Mouse (Mus musculus) limb, embryonic 13.5 days (tissue): Measurements from ENCODE around the gene Taar4. TPM values are rescaled to one million over a fixed set of nuclear protein-coding genes. Genes with fewer than 3 reads are reported as not detected.

Source experiments
- ATAC-seq: fragments of 200-750 bp; cut with Nextera tagmentation; 2 replicates; pipeline ENCODE4 v1.8.0; 2017; ENCODE audit warnings: low read depth, moderate number of reproducible peaks, moderate TSS enrichment; ENCODE audit not compliant: low FRiP score
- H3K27ac ChIP-seq: fragments of 300-500 bp; sonication (generic); 2 replicates; pipeline ENCODE4 v1.5.1; 2015; ENCODE audit warnings: inconsistent platforms, mild to moderate bottlenecking, moderate library complexity
- H3K27me3 ChIP-seq: fragments of 300-500 bp; sonication (generic); 2 replicates; pipeline ENCODE4 v1.6.1; 2015; ENCODE audit warnings: mild to moderate bottlenecking, inconsistent platforms
- H3K36me3 ChIP-seq: fragments of 300-500 bp; sonication (generic); 2 replicates; pipeline ENCODE4 v1.6.1; 2015; ENCODE audit warnings: inconsistent platforms, mild to moderate bottlenecking, moderate library complexity
- H3K4me1 ChIP-seq: fragments of 300-500 bp; sonication (generic); 2 replicates; pipeline ENCODE4 v1.6.1; 2015; ENCODE audit warnings: inconsistent platforms
- H3K4me2 ChIP-seq: fragments of 300-500 bp; sonication (generic); replicated peaks from 2 replicates; pipeline ENCODE4 v1.6.1; 2015; ENCODE audit warnings: inconsistent platforms, mild to moderate bottlenecking, moderate library complexity
- H3K4me3 ChIP-seq: fragments of 300-500 bp; sonication (generic); 2 replicates; pipeline ENCODE4 v1.5.1; 2015; ENCODE audit warnings: moderate library complexity, mild to moderate bottlenecking, inconsistent platforms
- H3K9ac ChIP-seq: fragments of 300-500 bp; sonication (generic); 2 replicates; pipeline ENCODE4 v1.6.1; 2015; ENCODE audit warnings: mild to moderate bottlenecking, inconsistent platforms
- H3K9me3 ChIP-seq: fragments of 300-500 bp; sonication (generic); 2 replicates; pipeline ENCODE4 v1.6.1; 2016; ENCODE audit warnings: inconsistent platforms
- WGBS: fragments of 180-500 bp; shearing (Covaris S2); methylation state at CpG from one replicate; pipeline ENCODE4 v1.1.7; 2015; 5-methylcytosine and 5-hydroxymethylcytosine counted together
- polyA plus RNA-seq: library from polyadenylated mRNA; unstranded; fragments of >200 nt; fragmentation: Nextera tagmentation; extraction: Ambion mirVana; gene quantifications from 2 replicates; pipeline ENCODE4 v1.2.1, GENCODE M21; 2015

Gene Taar4
- polyA plus RNA-seq, 1 experiment from 2014 or later, result not detected

GRCm38 (mm10) chr10:23964921-23965610, 4.8 kb downstream of the Taar4 start:
- no peak overlapping the region for H3K27ac ChIP-seq
- no peak for ATAC-seq
- 92% methylated on average over 6 of the region's 6 CpGs for WGBS

GRCm38 (mm10) chr10:23970656-23971165, 10.4 kb downstream of the Taar4 start, which contains the start of gene Taar5:
Gene Taar5 (plus strand): TSS chr10:23970706.
- no peak for ATAC-seq
- no peaks in the 10 kb centered on the region for H3K9me3 ChIP-seq
- H3K4me1 ChIP-seq, result no peaks in the 10 kb centered on the region
- no peaks in the 10 kb centered on the region for H3K36me3 ChIP-seq
- H3K27me3 ChIP-seq, result no peaks in the 10 kb centered on the region
- H3K4me2 ChIP-seq, result no peak within 1 kb of the TSS
- no peak within 1 kb of the TSS for H3K27ac ChIP-seq
- WGBS, result 85% methylated on average over 11 of the region's 11 CpGs
- no peak within 1 kb of the TSS for H3K9ac ChIP-seq
- H3K4me3 ChIP-seq, result no peak within 1 kb of the TSS

More at GRCm38 (mm10) chr10:23964921-23965610, 4.8 kb downstream of the Taar4 start:
- Histone ChIP-seq H3K4me2 (no peak overlapping the region), H3K4me1 (peaks cover 6% of the 10 kb centered on the region; the same call in 1 of the 2 replicates), H3K9ac (no peak overlapping the region), H3K9me3 (no peaks in the 10 kb centered on the region), H3K4me3 (no peak overlapping the region), H3K36me3 (no peaks in the 10 kb centered on the region), H3K27me3 (no peaks in the 10 kb centered on the region)

- ATAC-seq, result no peak
- WGBS, result 86% methylated on average over 5 of the region's 5 CpGs
- Histone ChIP-seq H3K4me3 (no peak overlapping the region), H3K27me3 (no peaks in the 10 kb centered on the region), H3K9me3 (no peaks in the 10 kb centered on the region), H3K9ac (no peak overlapping the region), H3K4me1 (no peaks in the 10 kb centered on the region), H3K4me2 (no peak overlapping the region), H3K36me3 (no peaks in the 10 kb centered on the region), H3K27ac (no peak overlapping the region)
These were observed 11.0 kb downstream of the Taar4 start for GRCm38 (mm10) chr10:23971256-23971655.

GRCm38 (mm10) chr10:23977958-23978357, 17.7 kb downstream of the Taar4 start:
- Histone ChIP-seq H3K4me2 (no peak overlapping the region), H3K27ac (no peak overlapping the region), H3K4me3 (no peak overlapping the region), H3K4me1 (no peaks in the 10 kb centered on the region), H3K9ac (no peak overlapping the region), H3K36me3 (no peaks in the 10 kb centered on the region), H3K9me3 (no peaks in the 10 kb centered on the region), H3K27me3 (no peaks in the 10 kb centered on the region)
- 60% methylated on average over 4 of the region's 4 CpGs for WGBS
- no peak for ATAC-seq

- Histone ChIP-seq H3K36me3 (no peaks in the 10 kb centered on the region), H3K4me3 (no peak overlapping the region), H3K27me3 (no peaks in the 10 kb centered on the region), H3K4me1 (no peaks in the 10 kb centered on the region), H3K27ac (no peak overlapping the region), H3K9ac (no peak overlapping the region), H3K4me2 (no peak overlapping the region), H3K9me3 (no peaks in the 10 kb centered on the region)
- ATAC-seq, result no peak
- WGBS, result 38% methylated on average over 16 of the region's 16 CpGs
These were observed 18.8 kb downstream of the Taar4 start for GRCm38 (mm10) chr10:23978901-23979705.

- no peak within 1 kb of the TSS for H3K27ac ChIP-seq
- no peaks in the 10 kb centered on the region for H3K27me3 ChIP-seq
- H3K4me3 ChIP-seq, result no peak within 1 kb of the TSS
- H3K36me3 ChIP-seq, result no peaks in the 10 kb centered on the region
- 79% methylated on average over 8 of the region's 8 CpGs for WGBS
- no peak for ATAC-seq
- no peak within 1 kb of the TSS for H3K4me2 ChIP-seq
- no peaks in the 10 kb centered on the region for H3K4me1 ChIP-seq
- no peak within 1 kb of the TSS for H3K9ac ChIP-seq
- H3K9me3 ChIP-seq, result no peaks in the 10 kb centered on the region
These were observed 25.3 kb downstream of the Taar4 start, which contains the start of gene Taar6 for GRCm38 (mm10) chr10:23985546-23985945. Gene Taar6 (minus strand): TSS chr10:23985646.

GRCm38 (mm10) chr10:23986419-23986818, 26.1 kb downstream of the Taar4 start:
- H3K9ac ChIP-seq, result no peak overlapping the region
- H3K4me2 ChIP-seq, result no peak overlapping the region
- H3K9me3 ChIP-seq, result no peaks in the 10 kb centered on the region
- no peaks in the 10 kb centered on the region for H3K36me3 ChIP-seq
- H3K27me3 ChIP-seq, result no peaks in the 10 kb centered on the region
- no peak overlapping the region for H3K4me3 ChIP-seq
- no peak for ATAC-seq
- no peaks in the 10 kb centered on the region for H3K4me1 ChIP-seq
- WGBS, result 81% methylated on average over 5 of the region's 5 CpGs
- no peak overlapping the region for H3K27ac ChIP-seq

- H3K27me3 ChIP-seq, result no peaks in the 10 kb centered on the region
- ATAC-seq, result no peak
- H3K4me1 ChIP-seq, result no peaks in the 10 kb centered on the region
- no peaks in the 10 kb centered on the region for H3K36me3 ChIP-seq
- no peak within 1 kb of the TSS for H3K4me2 ChIP-seq
- no peak within 1 kb of the TSS for H3K4me3 ChIP-seq
- 79% methylated on average over 3 of the region's 3 CpGs for WGBS
- H3K9me3 ChIP-seq, result no peaks in the 10 kb centered on the region
- H3K9ac ChIP-seq, result no peak within 1 kb of the TSS
- H3K27ac ChIP-seq, result no peak within 1 kb of the TSS
These were observed 33.1 kb downstream of the Taar4 start, which contains the start of gene Taar7a for GRCm38 (mm10) chr10:23993381-23993780. Gene Taar7a (minus strand): TSS chr10:23993481.

- 85% methylated on average over 1 of the region's 1 CpGs for WGBS
- Histone ChIP-seq H3K9me3 (no peaks in the 10 kb centered on the region), H3K4me3 (no peak within 1 kb of the TSS), H3K27ac (no peak within 1 kb of the TSS), H3K36me3 (no peaks in the 10 kb centered on the region), H3K27me3 (no peaks in the 10 kb centered on the region), H3K4me2 (no peak within 1 kb of the TSS), H3K9ac (no peak within 1 kb of the TSS), H3K4me1 (no peaks in the 10 kb centered on the region)
- no peak for ATAC-seq
These were observed 39.3 kb downstream of the Taar4 start, which contains the start of gene Taar7b for GRCm38 (mm10) chr10:23999639-24000038. Gene Taar7b (plus strand): TSS chr10:23999939.

GRCm38 (mm10) chr10:24006442-24006841, 46.1 kb downstream of the Taar4 start:
- H3K27me3 ChIP-seq, result no peaks in the 10 kb centered on the region
- 81% methylated on average over 1 of the region's 1 CpGs for WGBS
- H3K9ac ChIP-seq, result no peak overlapping the region
- H3K27ac ChIP-seq, result no peak overlapping the region
- H3K4me2 ChIP-seq, result no peak overlapping the region
- no peaks in the 10 kb centered on the region for H3K36me3 ChIP-seq
- no peak for ATAC-seq
- no peak overlapping the region for H3K4me3 ChIP-seq
- no peaks in the 10 kb centered on the region for H3K4me1 ChIP-seq
- H3K9me3 ChIP-seq, result no peaks in the 10 kb centered on the region

GRCm38 (mm10) chr10:24007034-24007433, 46.7 kb downstream of the Taar4 start:
- Histone ChIP-seq H3K27ac (no peak overlapping the region), H3K4me2 (no peak overlapping the region), H3K9me3 (no peaks in the 10 kb centered on the region), H3K4me1 (no peaks in the 10 kb centered on the region), H3K36me3 (no peaks in the 10 kb centered on the region), H3K4me3 (no peak overlapping the region), H3K9ac (no peak overlapping the region), H3K27me3 (no peaks in the 10 kb centered on the region)
- ATAC-seq, result no peak
- WGBS, result 67% methylated on average over 2 of the region's 2 CpGs

GRCm38 (mm10) chr10:24008143-24008542, 47.8 kb downstream of the Taar4 start:
- no peak overlapping the region for H3K9ac ChIP-seq
- H3K4me1 ChIP-seq, result no peaks in the 10 kb centered on the region
- no peaks in the 10 kb centered on the region for H3K27me3 ChIP-seq
- H3K27ac ChIP-seq, result no peak overlapping the region
- H3K9me3 ChIP-seq, result no peaks in the 10 kb centered on the region
- 89% methylated on average over 1 of the region's 1 CpGs for WGBS
- no peak overlapping the region for H3K4me2 ChIP-seq
- no peaks in the 10 kb centered on the region for H3K36me3 ChIP-seq
- H3K4me3 ChIP-seq, result no peak overlapping the region
- no peak for ATAC-seq
